Mouse (Mus musculus): Measurements from ENCODE around the gene Adamts12. TPM values are rescaled to one million over a fixed set of nuclear protein-coding genes. Genes with fewer than 3 reads are reported as not detected.

Adamts12 gene
- polyA plus RNA-seq, 2 experiments = 8.7 to 10.6 TPM

DNA sequence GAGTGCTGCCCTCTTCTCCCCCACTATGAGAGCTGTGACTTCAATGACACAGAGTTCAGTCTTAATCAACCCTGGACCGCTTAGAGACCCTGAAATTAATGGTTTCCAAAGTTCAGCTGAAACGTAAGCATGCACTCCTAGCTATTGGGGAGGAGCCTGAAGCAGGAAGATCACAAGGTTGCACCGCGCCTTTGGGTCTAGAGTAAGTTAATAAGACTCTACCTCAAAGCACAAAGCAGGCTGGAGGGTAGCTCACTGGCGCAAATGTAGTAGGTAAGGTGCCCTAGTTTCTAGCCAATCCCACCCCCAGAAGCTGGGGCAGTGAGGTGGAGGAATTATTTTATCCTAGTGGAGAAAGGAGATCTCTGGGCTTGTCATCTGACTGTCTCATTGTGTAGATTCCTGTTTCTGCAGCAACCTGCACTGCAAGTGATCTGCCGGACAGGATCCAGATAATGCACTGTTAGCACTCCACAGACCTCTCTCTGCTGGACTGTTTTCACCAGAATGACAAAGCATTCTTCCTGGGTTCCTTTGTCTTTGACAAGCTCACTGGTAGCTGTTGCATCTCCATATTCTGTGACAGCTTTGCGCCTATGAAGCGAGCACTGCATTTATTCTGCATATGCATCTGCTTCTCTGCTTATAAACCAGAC lies 315.0 kb downstream of the Adamts12 start:
- no peaks in the 10 kb centered on the region for H3K27me3 ChIP-seq (ENCODE audit: control insufficient read depth, insufficient read depth, low read length)
- DNase-seq (ENCODE audit: low spot score) (no peak), ATAC-seq (ENCODE audit: low FRiP score, low read depth) (no peak)
- H3K4me3 ChIP-seq (replicated peaks; ENCODE audit: low read length) = no peak overlapping the region
- no peaks in the 10 kb centered on the region for H3K9me3 ChIP-seq (ENCODE audit: control insufficient read depth, low read length)
- H3K36me3 ChIP-seq (ENCODE audit: control insufficient read depth, insufficient read depth, low read length) = peaks cover 21% of the 10 kb centered on the region
- no peak overlapping the region for H3K4me2 ChIP-seq (replicated peaks; ENCODE audit: low read depth, low read length, severe bottlenecking)
- no peak overlapping the region for H3K27ac ChIP-seq (replicated peaks; ENCODE audit: low read depth, low read length)
- 81% methylated on average over 8 of the region's 8 CpGs for WGBS
- TF ChIP-seq POLR2A (IDR thresholded peaks at IDR 0.05; ENCODE audit: borderline replicate concordance, extremely low read depth, insufficient read depth, insufficient read length) = no peak
- no peak overlapping the region for H3K9ac ChIP-seq (ENCODE audit: low read depth, low read length, severe bottlenecking)
- H3K4me1 ChIP-seq (ENCODE audit: control insufficient read depth, insufficient read depth, low read length) = no peaks in the 10 kb centered on the region

- Histone ChIP-seq H3K9me3 (ENCODE audit: control insufficient read depth, low read length) (no peaks in the 10 kb centered on the region), H3K9ac (ENCODE audit: low read depth, low read length, severe bottlenecking) (no peak overlapping the region), H3K36me3 (ENCODE audit: control insufficient read depth, insufficient read depth, low read length) (peaks cover 27% of the 10 kb centered on the region), H3K4me3 (replicated peaks; ENCODE audit: low read length) (no peak overlapping the region), H3K4me2 (replicated peaks; ENCODE audit: low read depth, low read length, severe bottlenecking) (no peak overlapping the region), H3K27me3 (ENCODE audit: control insufficient read depth, insufficient read depth, low read length) (no peaks in the 10 kb centered on the region), H3K4me1 (ENCODE audit: control insufficient read depth, insufficient read depth, low read length) (no peaks in the 10 kb centered on the region), H3K27ac (replicated peaks; ENCODE audit: low read depth, low read length) (no peak overlapping the region)
- DNase-seq (ENCODE audit: low spot score) = peak; percentile 53
- TF ChIP-seq POLR2A (IDR thresholded peaks at IDR 0.05; ENCODE audit: borderline replicate concordance, extremely low read depth, insufficient read depth, insufficient read length) = no peak
- whole genome bisulfite sequencing = 47% methylated on average over 8 of the region's 8 CpGs
- no peak for ATAC-seq (ENCODE audit: low FRiP score, low read depth)
Observed at GRCm38 (mm10) chr15:11380087-11380530, 315.5 kb downstream of the Adamts12 start.

DNA sequence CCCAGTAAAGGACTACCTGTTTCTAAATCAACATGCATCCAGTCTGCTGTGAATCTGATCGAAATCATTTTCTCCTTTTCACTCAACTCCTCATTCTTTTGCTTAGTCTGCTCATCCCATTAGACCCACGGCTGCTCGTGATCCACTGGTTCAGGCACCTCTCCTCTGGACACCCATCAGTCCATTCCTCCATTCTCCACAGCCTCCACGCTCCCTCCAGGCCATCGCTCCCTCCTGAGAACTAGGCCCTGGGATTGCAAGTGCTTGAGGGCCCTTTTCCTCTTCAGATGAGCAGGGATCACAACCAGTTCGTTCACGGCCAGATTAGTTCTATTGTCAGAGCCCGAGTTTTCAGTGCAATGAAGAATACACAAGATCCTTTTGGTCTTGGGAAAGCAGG lies 316.0 kb downstream of the Adamts12 start:
- no peak overlapping the region for H3K4me2 ChIP-seq (replicated peaks; ENCODE audit: low read depth, low read length, severe bottlenecking)
- no peaks in the 10 kb centered on the region for H3K9me3 ChIP-seq (ENCODE audit: control insufficient read depth, low read length)
- 84% methylated on average over 8 of the region's 8 CpGs for WGBS
- no peak overlapping the region for H3K9ac ChIP-seq (ENCODE audit: low read depth, low read length, severe bottlenecking)
- H3K4me3 ChIP-seq (replicated peaks; ENCODE audit: low read length) = no peak overlapping the region
- no peak overlapping the region for H3K27ac ChIP-seq (replicated peaks; ENCODE audit: low read depth, low read length)
- peaks cover 32% of the 10 kb centered on the region for H3K36me3 ChIP-seq (ENCODE audit: control insufficient read depth, insufficient read depth, low read length)
- DNase-seq (ENCODE audit: low spot score) (no peak), ATAC-seq (ENCODE audit: low FRiP score, low read depth) (no peak)
- no peaks in the 10 kb centered on the region for H3K27me3 ChIP-seq (ENCODE audit: control insufficient read depth, insufficient read depth, low read length)
- TF ChIP-seq POLR2A (IDR thresholded peaks at IDR 0.05; ENCODE audit: borderline replicate concordance, extremely low read depth, insufficient read depth, insufficient read length) = no peak
- H3K4me1 ChIP-seq (ENCODE audit: control insufficient read depth, insufficient read depth, low read length) = no peaks in the 10 kb centered on the region

DNA sequence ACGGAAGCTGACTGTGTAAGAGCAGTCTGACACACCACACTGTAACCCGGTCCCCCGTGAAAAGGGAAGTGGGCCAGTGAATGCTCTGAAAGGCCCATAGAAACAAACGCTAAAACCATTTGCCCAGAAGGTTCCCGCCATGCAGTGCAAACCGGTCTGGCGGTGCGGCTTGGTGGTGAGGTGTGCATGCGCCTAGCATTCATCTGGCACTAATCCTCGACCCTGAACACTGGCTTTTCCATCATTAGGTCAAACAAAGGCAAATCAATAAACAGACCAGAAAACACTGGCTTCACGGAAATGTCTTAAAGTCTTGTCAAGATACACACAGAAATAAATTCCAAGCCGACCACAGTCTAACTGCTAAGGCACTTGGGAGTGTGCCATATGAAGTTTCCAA lies 318.0 kb downstream of the Adamts12 start:
- Histone ChIP-seq H3K27me3 (ENCODE audit: control insufficient read depth, insufficient read depth, low read length) (no peaks in the 10 kb centered on the region), H3K36me3 (ENCODE audit: control insufficient read depth, insufficient read depth, low read length) (peaks cover 51% of the 10 kb centered on the region), H3K9me3 (ENCODE audit: control insufficient read depth, low read length) (no peaks in the 10 kb centered on the region), H3K4me3 (replicated peaks; ENCODE audit: low read length) (no peak overlapping the region), H3K4me2 (replicated peaks; ENCODE audit: low read depth, low read length, severe bottlenecking) (no peak overlapping the region), H3K4me1 (ENCODE audit: control insufficient read depth, insufficient read depth, low read length) (no peaks in the 10 kb centered on the region), H3K9ac (ENCODE audit: low read depth, low read length, severe bottlenecking) (no peak overlapping the region), H3K27ac (replicated peaks; ENCODE audit: low read depth, low read length) (no peak overlapping the region)
- ATAC-seq (ENCODE audit: low FRiP score, low read depth) (no peak), DNase-seq (ENCODE audit: low spot score) (no peak)
- 82% methylated on average over 12 of the region's 12 CpGs for WGBS
- no peak for TF ChIP-seq POLR2A (IDR thresholded peaks at IDR 0.05; ENCODE audit: borderline replicate concordance, extremely low read depth, insufficient read depth, insufficient read length)

DNA sequence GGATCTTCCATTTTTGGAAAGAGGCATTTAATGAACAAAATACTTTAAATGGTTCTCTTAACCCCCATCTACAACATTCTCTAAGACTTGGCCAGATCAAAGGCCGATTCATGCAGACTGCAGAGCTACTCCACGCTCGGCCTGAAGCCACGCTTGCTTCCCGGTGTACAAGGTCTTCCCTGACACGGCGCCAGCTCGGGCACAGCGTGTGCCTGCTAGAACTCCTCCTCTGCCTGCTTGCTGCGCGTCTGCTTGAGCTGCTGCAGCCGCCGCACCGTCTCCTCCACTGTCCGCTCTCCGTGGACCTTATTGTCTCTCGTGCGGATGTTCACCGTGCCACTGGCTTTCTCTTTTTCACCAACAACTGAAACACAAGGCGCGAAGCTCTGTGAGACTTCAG lies 319.2 kb downstream of the Adamts12 start:
- ATAC-seq (ENCODE audit: low FRiP score, low read depth) (no peak), DNase-seq (ENCODE audit: low spot score) (no peak)
- Histone ChIP-seq H3K4me3 (replicated peaks; ENCODE audit: low read length) (no peak overlapping the region), H3K9ac (ENCODE audit: low read depth, low read length, severe bottlenecking) (no peak overlapping the region), H3K27me3 (ENCODE audit: control insufficient read depth, insufficient read depth, low read length) (no peaks in the 10 kb centered on the region), H3K27ac (replicated peaks; ENCODE audit: low read depth, low read length) (no peak overlapping the region), H3K9me3 (ENCODE audit: control insufficient read depth, low read length) (no peaks in the 10 kb centered on the region), H3K36me3 (ENCODE audit: control insufficient read depth, insufficient read depth, low read length) (peaks cover 62% of the 10 kb centered on the region), H3K4me2 (replicated peaks; ENCODE audit: low read depth, low read length, severe bottlenecking) (no peak overlapping the region), H3K4me1 (ENCODE audit: control insufficient read depth, insufficient read depth, low read length) (no peaks in the 10 kb centered on the region)
- TF ChIP-seq POLR2A (IDR thresholded peaks at IDR 0.05; ENCODE audit: borderline replicate concordance, extremely low read depth, insufficient read depth, insufficient read length) = no peak
- WGBS = 94% methylated on average over 21 of the region's 21 CpGs

Measured in limb, embryonic 14.5 days (tissue).